Mouse (Mus musculus) c-Kit-positive CD71-positive TER-119-positive erythroid progenitor cells, embryonic 14.5 days (primary cell): ENCODE measurements at regions not wholly inside any gene's neighbourhood (a gene's known extent, or its start where the extent isn't known, plus 50 kb on each side); places are given as distances from the start of the nearest gene placed in this dataset.

ENCODE experiments used
- DNase-seq: peaks from one replicate; pipeline ENCODE4 v3.0.0-alpha.2; 2013; ENCODE audit warnings: low spot score

GRCm38 (mm10) chrX:11487876-11488275 lies 160.3 kb downstream of the H2al1j start:
- no peak for DNase-seq

DNA sequence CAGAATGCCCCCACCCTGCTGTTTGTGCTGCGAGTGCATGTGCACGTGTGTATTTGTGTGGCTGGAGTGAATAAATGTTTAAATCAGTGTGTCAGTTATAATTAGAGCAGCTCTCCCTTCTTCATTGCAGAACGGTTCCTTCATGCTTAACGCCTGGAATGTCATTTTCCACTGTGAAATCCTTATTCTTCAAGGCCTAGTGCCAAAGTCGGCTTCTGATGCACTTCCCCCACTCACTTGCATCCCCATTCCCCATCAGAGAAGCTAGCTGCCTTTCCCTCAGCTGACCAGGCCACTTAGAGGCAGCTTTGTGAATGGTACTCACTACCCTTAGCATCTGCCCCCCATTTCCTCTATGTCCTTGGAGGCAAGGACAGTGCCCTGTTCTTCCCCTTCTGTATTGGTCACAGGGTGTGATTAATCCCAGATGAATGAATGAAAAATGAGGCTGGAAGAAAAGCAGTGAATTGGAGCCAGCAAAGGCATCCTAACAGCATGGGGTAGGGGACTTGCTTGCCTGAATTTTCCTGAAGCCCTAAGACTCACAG lies 162.6 kb downstream of the H2al1j start:
- no peak for DNase-seq

GRCm38 (mm10) chrX:11491235-11491634 lies 163.6 kb downstream of the H2al1j start:
- DNase-seq: no peak

DNA sequence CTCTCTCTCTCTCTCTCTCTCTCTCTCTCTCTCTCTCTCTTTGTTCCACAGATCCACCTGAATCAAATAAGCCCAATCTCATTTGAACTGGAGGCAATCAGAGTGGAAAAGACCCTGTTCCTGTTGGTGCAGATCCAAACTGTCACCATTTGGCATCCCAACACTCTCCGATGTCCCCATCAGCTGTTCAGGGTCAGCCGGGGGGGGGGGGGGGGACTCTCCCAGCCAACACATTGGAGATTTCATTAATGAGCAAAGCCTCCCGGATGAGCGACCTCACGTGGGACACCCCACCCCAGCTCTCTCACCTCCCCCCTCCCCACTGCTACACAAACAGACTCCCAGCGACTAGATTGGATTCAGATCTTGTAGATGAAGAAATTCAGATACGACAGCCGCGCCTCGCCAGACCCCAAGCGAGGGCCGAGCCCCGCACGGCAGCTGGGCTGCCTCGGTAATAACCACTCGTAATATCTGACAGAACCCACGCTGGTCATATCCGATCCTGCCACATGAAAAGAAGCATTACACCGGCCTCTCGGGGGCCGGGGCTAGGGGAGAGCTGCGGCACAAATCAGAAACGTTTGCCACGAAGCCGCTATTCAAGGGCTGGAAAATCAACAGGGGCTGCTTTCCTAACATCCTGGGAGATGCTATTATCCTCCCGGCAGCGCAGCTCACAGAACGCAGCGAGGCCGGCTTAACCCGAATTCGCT lies 164.2 kb downstream of the H2al1j start:
- no peak for DNase-seq

DNA sequence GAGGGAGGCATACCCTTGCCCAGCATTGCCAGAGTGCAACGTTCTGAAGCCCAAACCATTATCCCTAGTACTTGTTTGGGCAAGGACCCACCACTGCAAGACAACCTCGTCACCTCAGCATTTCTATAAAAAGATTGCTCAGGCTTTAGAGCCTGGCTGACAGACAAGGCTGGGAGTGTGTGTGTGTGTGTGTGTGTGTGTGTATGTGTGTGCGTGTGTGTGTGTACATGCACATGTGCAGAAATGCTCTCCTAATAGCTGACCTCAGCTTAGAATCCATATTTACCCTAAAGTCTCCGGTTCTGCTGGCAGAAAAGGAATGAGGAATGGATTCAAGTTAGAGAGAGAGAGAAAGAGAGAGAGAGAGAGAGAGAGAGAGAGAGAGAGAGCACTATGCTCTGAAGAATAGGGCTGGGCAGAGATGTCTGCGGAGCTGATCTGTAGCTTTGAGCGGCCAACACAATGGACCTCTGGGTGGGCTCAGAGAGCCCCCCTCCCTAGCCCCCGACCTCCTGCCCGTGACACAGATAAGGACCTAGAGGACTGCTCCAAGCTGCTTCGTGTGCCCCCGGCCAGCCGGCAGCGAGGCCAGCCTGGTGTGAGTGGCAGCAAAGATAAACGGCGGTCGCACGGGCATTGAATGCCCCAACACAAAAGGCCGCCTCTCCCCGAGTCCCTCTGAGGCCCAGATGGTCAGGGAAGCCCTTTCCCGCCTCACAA lies 166.1 kb downstream of the H2al1j start:
- DNase-seq: no peak

GRCm38 (mm10) chrX:11494246-11494630 lies 166.6 kb downstream of the H2al1j start:
- no peak for DNase-seq

DNA sequence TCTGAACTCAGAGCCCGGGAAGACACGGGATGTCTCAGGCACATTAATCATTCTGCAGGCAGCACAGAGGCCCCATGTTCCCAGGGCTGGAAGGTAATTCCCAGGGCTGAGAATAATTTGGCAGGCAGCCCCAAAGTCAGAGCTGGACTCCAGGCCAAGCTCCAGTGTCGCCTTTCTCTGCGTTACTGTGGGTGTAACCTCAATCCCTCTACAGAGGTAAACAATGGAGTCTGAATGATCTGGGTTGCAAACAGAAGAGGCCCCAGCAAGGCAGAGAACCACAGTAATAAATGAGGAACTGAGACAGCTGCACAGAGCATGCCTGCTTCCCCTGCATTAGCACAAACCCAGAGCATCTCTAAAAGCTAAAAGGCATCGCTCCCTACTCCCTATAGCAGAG lies 184.8 kb downstream of the H2al1j start:
- DNase-seq: no peak

DNA sequence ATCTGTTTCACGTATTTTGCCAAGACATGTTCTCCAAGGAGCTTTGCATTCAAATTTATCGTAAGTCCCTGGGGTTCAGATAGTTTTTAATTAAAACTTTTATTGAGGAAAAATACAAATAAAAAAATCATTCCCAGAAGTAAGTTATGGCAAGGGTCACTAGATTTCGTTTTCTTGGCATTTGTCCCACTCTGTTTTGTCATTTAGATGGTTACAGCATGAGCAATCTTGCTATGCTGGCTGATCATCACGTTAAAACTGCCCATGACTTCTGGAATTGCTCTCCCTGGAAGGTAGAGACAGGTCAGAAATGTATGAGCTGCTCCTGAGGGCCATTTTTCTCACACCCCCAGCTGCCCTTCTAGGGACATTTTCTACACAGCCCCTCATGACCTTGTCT lies 185.3 kb downstream of the H2al1j start:
- no peak for DNase-seq

- DNase-seq: no peak
Observed at GRCm38 (mm10) chrX:11523791-11524190, 196.2 kb downstream of the H2al1j start.

- DNase-seq: no peak
Observed at GRCm38 (mm10) chrX:11525326-11525725, 197.7 kb downstream of the H2al1j start.

- DNase-seq: no peak
Observed at GRCm38 (mm10) chrX:11528589-11528988, 201.0 kb downstream of the H2al1j start.

DNA sequence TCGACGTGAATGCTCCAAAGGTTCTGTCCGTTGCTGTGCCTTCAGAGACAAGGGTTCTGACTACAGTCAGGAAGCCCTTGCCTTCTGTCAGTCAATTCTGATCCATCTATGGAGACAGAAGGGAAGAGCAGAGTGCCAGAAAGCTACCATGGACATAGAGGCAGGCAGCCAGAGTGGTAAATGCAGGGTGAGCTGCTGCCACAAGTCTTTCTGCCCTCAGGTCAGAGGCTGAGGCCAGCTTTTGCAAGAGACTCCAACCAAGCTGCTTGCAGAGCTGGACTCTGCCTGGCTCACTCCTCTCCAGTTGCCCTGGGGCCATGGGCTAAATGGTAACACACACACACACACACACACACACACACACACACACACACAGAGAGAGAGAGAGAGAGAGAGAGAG lies 201.6 kb downstream of the H2al1j start:
- DNase-seq: no peak

DNA sequence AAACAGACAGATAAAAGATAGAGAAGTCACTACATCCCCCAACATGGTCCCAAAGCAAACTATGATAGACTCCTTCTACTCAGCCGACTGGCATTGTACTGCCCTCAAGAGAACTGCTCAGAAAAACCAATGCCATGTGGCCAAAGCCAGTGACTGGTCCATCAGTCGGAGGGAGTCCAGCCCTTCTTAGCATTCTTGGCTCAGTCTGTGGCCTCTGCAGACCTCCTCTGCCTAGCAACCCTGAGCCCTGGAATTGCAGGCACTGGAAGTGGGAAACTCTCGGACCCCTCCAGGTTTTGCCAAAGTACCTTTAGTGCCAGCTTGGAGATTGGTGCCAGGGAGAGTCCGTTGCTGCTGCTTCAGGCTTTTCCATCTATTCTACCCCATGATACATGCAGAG lies 205.2 kb downstream of the H2al1j start:
- DNase-seq: no peak

DNA sequence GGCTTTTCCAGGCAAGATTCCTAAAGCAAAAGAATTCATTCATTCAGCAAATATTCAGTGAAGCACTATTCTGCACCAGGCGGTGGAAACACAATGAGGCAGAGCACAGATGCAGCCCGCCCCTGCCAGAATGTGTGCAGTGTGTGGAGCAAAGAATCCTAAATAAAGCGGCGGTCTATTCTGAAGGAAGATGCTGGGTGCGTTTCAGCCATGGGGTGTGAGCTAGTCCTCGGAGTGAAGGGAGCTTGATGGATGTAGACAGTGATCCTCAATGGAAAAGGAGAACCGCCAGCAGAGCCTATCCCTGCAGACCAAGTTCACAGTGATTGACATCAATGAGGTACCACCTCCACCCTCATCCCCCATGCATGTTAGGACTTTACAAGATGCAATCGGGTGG lies 206.2 kb downstream of the H2al1j start:
- DNase-seq: no peak

GRCm38 (mm10) chrX:11541011-11541410 lies 213.4 kb downstream of the H2al1j start:
- no peak for DNase-seq

GRCm38 (mm10) chrX:11550164-11550851 lies 222.7 kb downstream of the H2al1j start:
- DNase-seq: no peak

DNA sequence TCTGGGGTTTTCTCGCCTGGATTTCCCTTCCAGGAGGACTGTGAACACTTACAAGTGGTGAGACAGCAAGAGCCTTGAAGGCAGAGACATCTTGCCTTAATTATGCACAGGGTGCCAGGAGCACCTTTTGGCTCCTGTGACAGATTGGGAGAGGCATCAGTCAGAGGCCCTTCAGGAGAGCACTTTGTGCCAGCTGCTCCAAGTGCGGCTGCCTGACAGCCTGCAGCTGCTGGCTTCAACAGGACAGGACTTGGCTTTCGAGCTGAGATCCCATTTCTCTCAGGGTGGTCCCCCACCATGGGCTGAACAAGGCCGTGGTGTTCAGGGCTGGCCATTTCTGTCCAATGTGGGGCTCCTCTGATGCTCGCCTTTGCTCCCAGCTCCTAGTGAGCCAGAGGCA lies 224.6 kb downstream of the H2al1j start:
- no peak for DNase-seq

- DNase-seq: no peak
Observed at GRCm38 (mm10) chrX:11555035-11555570, 227.5 kb downstream of the H2al1j start.

- no peak for DNase-seq
Observed at GRCm38 (mm10) chrX:11558260-11558659, 230.6 kb downstream of the H2al1j start.

GRCm38 (mm10) chrX:11560550-11561276 lies 233.1 kb downstream of the H2al1j start:
- no peak for DNase-seq

DNA sequence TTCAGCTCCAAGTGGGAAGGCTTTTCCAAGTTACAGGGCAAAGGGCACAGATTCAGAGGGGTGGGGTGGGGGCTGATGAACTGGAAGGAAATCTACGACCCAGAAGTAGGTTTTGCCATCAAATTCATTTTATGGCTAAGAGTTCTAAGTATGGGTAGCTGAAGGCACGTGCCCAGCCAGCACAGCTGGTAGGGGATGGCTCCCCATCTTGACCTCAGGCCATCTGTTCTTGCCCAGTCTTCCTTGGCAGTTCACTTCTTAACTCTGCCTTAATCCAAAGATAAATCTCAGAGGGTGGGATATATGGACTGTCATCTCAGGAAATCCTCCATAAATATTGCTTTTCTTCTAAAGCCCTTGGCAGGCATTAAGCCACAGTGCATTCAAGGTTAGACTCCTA lies 238.3 kb downstream of the H2al1j start:
- DNase-seq: no peak

- DNase-seq: no peak
Observed at GRCm38 (mm10) chrX:11567827-11568226, 240.2 kb downstream of the H2al1j start.
